Mouse (Mus musculus) thymus, adult 2 months (tissue): ENCODE data around the gene Park7.

Source experiments
- CTCF ChIP-seq: fragments of 200-500 bp; IDR thresholded peaks from 2 replicates; pipeline ENCODE4 v1.5.1; 2012; ENCODE audit warnings: mild to moderate bottlenecking, control low read depth, low read length, moderate library complexity, borderline replicate concordance; ENCODE audit not compliant: control insufficient read depth, poor library complexity, insufficient read depth; ENCODE audit errors: extremely low read depth
- POLR2A ChIP-seq: fragments of 200-500 bp; IDR thresholded peaks from 2 replicates; pipeline ENCODE4 v1.6.1; 2012; ENCODE audit warnings: mild to moderate bottlenecking, low read length, control low read depth, moderate library complexity; ENCODE audit not compliant: control insufficient read depth, poor library complexity, insufficient read depth; ENCODE audit errors: extremely low read depth

- no peak for TF ChIP-seq POLR2A
- no peak for TF ChIP-seq CTCF
These were observed 48.0 kb upstream of the Park7 start for GRCm38 (mm10) chr4:150962231-150962630.
